Mouse (Mus musculus) brain, adult 2 months (tissue): ENCODE measurements around the gene Cfap126.
"Not testable (repeated sequence)": the region's sequence is repeated elsewhere in the genome, so short reads cannot be mapped to it uniquely, and the experiment has no call there.

Experiments
- DNase-seq: peaks from one replicate; pipeline ENCODE4 v3.0.0; 2011; ENCODE audit warnings: low read depth, low spot score

Cfap126 gene

DNA sequence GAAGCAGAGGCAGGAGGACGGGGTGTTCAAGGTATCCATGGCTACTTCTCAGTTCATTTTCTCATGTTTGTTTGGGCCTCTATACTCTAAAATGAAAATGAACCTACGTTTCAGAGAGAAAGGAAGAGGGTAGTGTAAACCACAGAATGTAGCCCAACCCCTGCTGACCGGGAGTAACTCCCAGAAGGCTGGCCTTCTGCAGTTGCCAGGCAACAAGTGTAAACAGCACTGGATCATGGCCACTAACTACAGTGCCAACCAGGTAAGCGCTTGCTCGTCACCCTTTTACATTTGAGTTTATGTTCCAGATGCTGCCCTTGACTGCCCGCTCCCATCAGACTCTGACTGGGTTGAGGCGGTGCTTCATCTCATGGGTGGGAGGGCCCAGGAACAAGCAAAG, 9.2 kb downstream of the Cfap126 start:
- no peak for DNase-seq

DNA sequence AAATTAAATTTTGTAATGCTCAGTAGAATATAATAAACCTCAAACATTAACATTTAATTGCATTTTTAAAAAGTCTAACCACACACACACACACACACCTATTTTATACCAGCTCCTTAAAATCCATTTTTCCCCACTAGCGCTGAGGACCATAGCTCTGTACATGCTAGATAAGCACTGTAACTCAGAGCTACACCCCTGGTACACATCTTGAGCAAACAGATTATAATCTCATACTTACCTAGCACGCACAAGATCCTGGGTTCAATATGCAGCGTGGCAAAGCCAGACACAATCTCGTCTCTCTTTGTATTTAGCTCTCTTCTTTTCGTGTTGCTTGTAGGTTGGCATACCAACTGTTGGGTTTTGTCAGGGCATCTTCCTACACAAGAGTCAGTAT, 10.7 kb downstream of the Cfap126 start:
- DNase-seq: no peak

- DNase-seq: peak; percentile 88
These were observed 15.5 kb downstream of the Cfap126 start for GRCm38 (mm10) chr1:171129251-171129650.

GRCm38 (mm10) chr1:171130971-171131370, 17.3 kb downstream of the Cfap126 start:
- no peak for DNase-seq

- no peak for DNase-seq
These were observed 21.9 kb downstream of the Cfap126 start for GRCm38 (mm10) chr1:171135600-171135999.

- DNase-seq: not testable (repeated sequence)
These were observed 23.9 kb downstream of the Cfap126 start for GRCm38 (mm10) chr1:171137486-171138155.

DNA sequence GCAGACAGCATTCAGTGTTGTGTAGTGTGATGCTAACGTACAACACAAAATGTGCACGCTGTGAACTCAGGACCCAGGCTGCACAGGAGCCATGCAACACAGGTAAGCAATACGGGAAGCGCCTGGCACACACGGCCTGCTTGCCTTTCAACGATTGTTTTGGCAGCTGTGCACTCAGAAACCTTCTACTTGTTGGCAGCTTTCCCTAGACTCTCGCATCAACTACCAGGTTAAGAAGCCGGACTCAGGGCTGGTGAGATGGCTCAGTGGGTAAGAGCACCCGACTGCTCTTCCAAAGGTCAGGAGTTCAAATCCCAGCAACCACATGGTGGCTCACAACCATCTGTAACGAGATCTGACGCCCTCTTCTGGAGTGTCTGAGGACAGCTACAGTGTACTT, 29.3 kb downstream of the Cfap126 start:
- not testable (repeated sequence) for DNase-seq

- DNase-seq: peak; percentile 97
These were observed 36.4 kb downstream of the Cfap126 start, which contains the start of the genes Sdhc and Mpz for GRCm38 (mm10) chr1:171149974-171150760. TSS of gene Sdhc (minus strand) at chr1:171150603. TSS of gene Mpz (plus strand) at chr1:171150711.

DNA sequence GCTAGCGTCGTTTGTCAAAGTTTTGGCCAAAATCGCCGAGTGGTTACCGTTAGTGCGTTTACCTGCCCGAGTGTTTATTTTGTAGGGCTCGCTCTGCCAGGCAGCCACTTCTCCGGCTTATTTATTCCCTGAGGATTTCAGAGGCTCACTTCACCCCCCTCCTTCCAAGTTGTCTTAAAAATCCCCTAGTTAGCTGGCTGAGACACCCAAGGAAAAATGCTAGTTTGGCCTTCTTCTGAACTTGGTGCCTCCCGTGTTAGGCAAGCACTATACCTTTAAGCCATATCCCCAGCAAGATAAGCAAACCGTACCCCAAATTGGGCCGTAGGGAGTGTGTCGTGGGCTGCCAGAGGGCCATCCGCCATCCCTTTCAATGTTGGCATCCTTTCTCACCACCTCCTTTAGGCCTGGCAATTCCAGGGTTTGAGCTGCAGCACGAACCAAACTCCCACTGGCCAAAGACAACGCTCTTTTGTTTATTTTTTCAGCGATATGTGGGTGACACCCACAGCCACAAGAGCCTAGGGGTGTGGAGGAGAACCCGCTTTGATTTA, 37.2 kb downstream of the Cfap126 start:
- DNase-seq: peak; percentile 70

DNA sequence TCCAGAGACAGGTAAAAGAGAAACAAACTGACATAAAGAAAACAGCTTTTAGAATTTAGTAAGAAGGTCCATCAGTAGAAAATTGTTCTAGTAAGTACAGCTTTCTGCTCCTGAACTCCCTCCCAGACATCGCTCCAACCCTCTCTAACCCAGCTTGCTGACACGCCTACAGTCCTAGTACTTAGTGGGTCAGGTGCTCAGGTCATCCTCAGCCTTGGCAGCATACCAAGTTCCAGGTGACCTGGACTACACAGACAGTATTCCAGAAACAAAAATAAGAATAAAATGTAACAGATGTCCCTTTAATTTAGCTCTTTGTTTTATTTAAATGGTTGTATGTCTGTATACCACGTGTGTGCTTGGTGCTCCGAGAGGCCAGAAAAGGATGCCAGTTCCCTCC, 38.2 kb downstream of the Cfap126 start:
- DNase-seq: no peak

- DNase-seq: peak; percentile 27
These were observed 42.9 kb downstream of the Cfap126 start for GRCm38 (mm10) chr1:171156644-171157043.

GRCm38 (mm10) chr1:171157965-171158364, 44.2 kb downstream of the Cfap126 start:
- no peak for DNase-seq

- no peak for DNase-seq
These were observed 45.8 kb downstream of the Cfap126 start for GRCm38 (mm10) chr1:171159485-171159975.

DNA sequence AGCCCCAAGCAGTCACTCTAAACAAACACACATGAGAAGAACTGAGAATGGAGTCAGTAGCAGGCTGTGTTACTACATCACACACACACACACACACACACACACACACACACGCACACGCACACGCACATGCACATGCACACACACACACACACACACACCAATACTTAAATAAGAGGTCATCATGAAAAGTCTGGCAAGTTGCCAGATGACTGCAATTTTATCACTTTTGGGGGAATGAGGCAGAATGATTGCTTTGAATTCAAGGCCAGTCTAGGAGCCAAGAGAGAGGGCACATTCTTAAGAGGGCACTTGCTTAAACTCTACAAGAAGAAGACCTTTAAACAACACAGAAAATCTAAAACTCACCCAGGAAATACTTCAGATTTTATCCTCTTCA, 48.8 kb downstream of the Cfap126 start:
- no peak for DNase-seq

DNA sequence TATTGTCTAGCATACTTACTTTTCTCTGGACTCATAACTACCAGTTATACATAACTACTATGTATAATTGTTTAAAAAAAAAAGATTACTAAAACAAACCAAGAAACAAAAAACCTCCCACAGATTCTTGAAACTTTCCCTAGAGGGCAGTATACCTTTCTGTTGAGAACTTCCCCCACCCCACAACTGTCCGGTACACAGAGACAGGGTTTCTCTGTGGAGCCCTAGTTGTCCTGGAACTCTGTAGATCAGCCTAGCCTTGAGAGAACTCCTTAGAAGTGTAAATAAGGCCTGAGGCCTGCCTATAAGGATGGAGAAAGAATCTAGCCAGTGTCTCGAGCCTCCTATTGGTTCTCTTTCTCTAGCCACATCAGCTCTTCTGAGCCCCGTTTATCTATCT, 50.5 kb downstream of the Cfap126 start:
- peak; percentile 34 for DNase-seq

GRCm38 (mm10) chr1:171165629-171166345, 52.1 kb downstream of the Cfap126 start:
- DNase-seq: no peak

DNA sequence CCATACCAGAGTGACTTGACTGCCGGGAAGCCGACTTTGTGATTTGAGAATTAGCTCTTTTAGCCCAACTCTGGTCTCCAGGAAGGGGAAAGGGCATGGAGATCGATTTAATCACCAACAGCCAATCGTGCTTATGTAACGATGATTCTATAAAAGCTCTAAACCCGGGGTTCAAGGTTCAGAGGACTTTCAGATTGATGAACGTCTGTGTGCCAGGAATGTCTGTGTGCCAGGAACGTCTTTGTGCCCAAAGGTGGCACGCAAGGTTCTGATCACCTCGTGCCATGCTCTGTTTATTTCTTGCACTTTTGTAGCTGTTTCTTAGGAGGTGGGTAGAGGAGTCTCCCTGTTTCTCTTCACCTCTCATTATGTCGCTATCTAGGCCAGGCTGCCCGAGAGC, 55.2 kb downstream of the Cfap126 start:
- no peak for DNase-seq

- DNase-seq: no peak
These were observed 56.2 kb downstream of the Cfap126 start for GRCm38 (mm10) chr1:171169913-171170312.

DNA sequence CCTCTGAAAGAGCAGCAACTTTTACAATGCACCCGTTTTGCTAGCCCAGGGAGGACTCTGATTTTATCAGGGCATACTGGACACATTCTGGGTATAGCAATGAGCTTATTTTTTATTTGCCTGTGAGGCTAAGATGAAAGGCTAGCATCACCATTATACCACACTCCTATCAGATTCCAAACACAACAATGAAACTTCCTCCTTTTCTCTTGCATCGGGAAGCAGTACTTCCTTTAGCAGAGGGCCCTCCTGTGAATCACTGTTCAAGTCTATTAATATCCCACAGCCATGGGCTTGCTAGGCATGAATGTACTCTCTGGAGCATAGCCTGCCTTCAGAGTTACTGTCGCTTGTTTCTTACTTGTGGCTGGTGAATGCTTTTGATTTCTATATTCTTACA, 57.4 kb downstream of the Cfap126 start:
- DNase-seq: peak; percentile 65

GRCm38 (mm10) chr1:171172779-171173178, 59.1 kb downstream of the Cfap126 start:
- peak; percentile 57 for DNase-seq
